Comparison of ENCODE assay signal across 18 mouse cellular contexts in the genomic region with DNA sequence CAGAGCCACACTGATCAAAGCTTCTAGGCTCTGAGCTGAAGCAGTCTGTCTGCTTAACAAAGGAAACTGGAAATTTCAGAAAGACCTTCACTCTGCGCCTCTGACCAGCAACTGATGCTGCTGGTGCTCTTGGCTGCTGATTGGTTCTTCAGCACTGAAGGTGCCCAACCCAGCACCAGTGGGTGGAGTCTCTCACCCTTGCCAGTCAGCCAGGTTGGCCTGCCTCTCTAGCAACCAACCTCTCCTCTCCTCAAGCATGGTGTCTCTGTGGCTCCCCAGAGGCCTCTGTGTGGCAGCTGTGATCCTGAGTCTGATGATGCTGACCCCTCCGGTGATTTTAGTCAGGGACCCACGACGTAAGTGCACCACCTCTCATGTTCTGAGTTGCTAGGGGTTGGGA. TPM values are rescaled to one million over a fixed set of nuclear protein-coding genes. Genes with fewer than 3 reads are reported as not detected.
DNase-seq lines count a peak whose midpoint lies in the region; ATAC-seq lines count a peak whose summit lies in the region.
"Had no signal": no experiment of that assay in that cellular context is flagged by ENCODE, and none has a peak within 500 bp of the region (broad histone marks: within the 10 kb centered on the region; RNA-seq: fewer than 3 reads in every experiment).

Gene H2-Eb2 (plus strand): TSS at position 230 of the 400 bp plus-strand sequence.

- H3K9me3 ChIP-seq in midbrain, embryonic 14.5 days (ENCODE audit: control insufficient read depth, low read length), result no peaks in the 10 kb centered on the region
- H3K9me3 ChIP-seq in midbrain, embryonic 16.5 days (replicated peaks; ENCODE audit: control insufficient read depth, low read length, poor library complexity, severe bottlenecking), result no peaks in the 10 kb centered on the region
- H3K9me3 ChIP-seq: embryonic facial prominence, embryonic 10.5 days; heart, embryonic 13.5 days; limb, embryonic 10.5 days; midbrain, embryonic 15.5 days had no signal

- no peak for ATAC-seq in CD4-positive, CD25-positive, alpha-beta regulatory T cell, adult 4 months
- no peak for ATAC-seq in midbrain, embryonic 14.5 days (ENCODE audit: low FRiP score, low TSS enrichment)
- no peak for ATAC-seq in midbrain, embryonic 16.5 days
- peak; percentile 70; the same call in 1 of the 2 replicates for ATAC-seq in monocyte, adult 5-6 weeks (replicated peaks; ENCODE audit: insufficient number of reproducible peaks, low FRiP score, low TSS enrichment, poor library complexity, severe bottlenecking)
- ATAC-seq: midbrain, embryonic 15.5 days had no signal

- H3K4me1 ChIP-seq in midbrain, embryonic 14.5 days (ENCODE audit: control insufficient read depth, insufficient read depth, low read length), result no peaks in the 10 kb centered on the region
- H3K4me1 ChIP-seq in midbrain, embryonic 16.5 days (ENCODE audit: control insufficient read depth, insufficient read depth, low read length), result no peaks in the 10 kb centered on the region
- H3K4me1 ChIP-seq: heart, embryonic 13.5 days; midbrain, embryonic 15.5 days had no signal

- H3K4me2 ChIP-seq in midbrain, embryonic 14.5 days (ENCODE audit: low read length), result no peak within 1 kb of the TSS
- H3K4me2 ChIP-seq in midbrain, embryonic 16.5 days (ENCODE audit: low read length), result no peak within 1 kb of the TSS
- H3K4me2 ChIP-seq: heart, embryonic 13.5 days; hindbrain, embryonic 14.5 days; midbrain, embryonic 15.5 days had no signal

- H3K4me3 ChIP-seq in midbrain, embryonic 14.5 days (replicated peaks; ENCODE audit: low read depth, low read length), result no peak within 1 kb of the TSS
- H3K4me3 ChIP-seq in midbrain, embryonic 16.5 days (ENCODE audit: low read depth, low read length), result no peak within 1 kb of the TSS
- H3K4me3 ChIP-seq: embryonic facial prominence, embryonic 10.5 days; heart, embryonic 13.5 days; limb, embryonic 10.5 days; midbrain, embryonic 15.5 days had no signal

- 51% methylated on average over 4 of the region's 4 CpGs for WGBS in midbrain, embryonic 14.5 days
- WGBS in midbrain, embryonic 16.5 days, result 48% methylated on average over 4 of the region's 4 CpGs

- H3K9ac ChIP-seq in midbrain, embryonic 14.5 days (replicated peaks; ENCODE audit: low read length), result no peak within 1 kb of the TSS
- H3K9ac ChIP-seq in midbrain, embryonic 16.5 days (ENCODE audit: low read depth, low read length), result no peak within 1 kb of the TSS
- H3K9ac ChIP-seq: heart, embryonic 13.5 days; hindbrain, embryonic 14.5 days; midbrain, embryonic 15.5 days had no signal

- H3K36me3 ChIP-seq in midbrain, embryonic 14.5 days (ENCODE audit: control insufficient read depth, insufficient read depth, low read length), result no peaks in the 10 kb centered on the region
- no peaks in the 10 kb centered on the region for H3K36me3 ChIP-seq in midbrain, embryonic 16.5 days (ENCODE audit: control insufficient read depth, insufficient read depth, low read length)
- H3K36me3 ChIP-seq: embryonic facial prominence, embryonic 10.5 days; heart, embryonic 13.5 days; limb, embryonic 10.5 days; midbrain, embryonic 15.5 days had no signal

- no peaks in the 10 kb centered on the region for H3K27me3 ChIP-seq in midbrain, embryonic 14.5 days (ENCODE audit: control insufficient read depth, insufficient read depth, low read length)
- H3K27me3 ChIP-seq in midbrain, embryonic 16.5 days (ENCODE audit: control insufficient read depth, insufficient read depth, low read depth, low read length), result no peaks in the 10 kb centered on the region
- H3K27me3 ChIP-seq: midbrain, embryonic 15.5 days had no signal

- DNase-seq in CD4-positive, CD25-positive, alpha-beta regulatory T cell, adult 2 months (ENCODE audit: low read depth, low spot score), result peak; percentile 40
- DNase-seq in midbrain, embryonic 14.5 days, result peak; percentile 4
- DNase-seq in thymus, postnatal 4 days, result peak; percentile 53
- no peak for DNase-seq in urinary bladder, postnatal 36 days (ENCODE audit: low spot score in 2 of 2)
- DNase-seq in c-Kit-positive CD71-positive TER-119-positive erythroid progenitor cells, embryonic 14.5 days (ENCODE audit: low spot score), result no peak
- DNase-seq: cerebellum, adult 11 months; kidney, adult 9 months had no signal

- no peak within 1 kb of the TSS for H3K27ac ChIP-seq in midbrain, embryonic 14.5 days (replicated peaks; ENCODE audit: low read depth, low read length)
- no peak within 1 kb of the TSS for H3K27ac ChIP-seq in midbrain, embryonic 16.5 days (ENCODE audit: low read length)
- H3K27ac ChIP-seq: embryonic facial prominence, embryonic 10.5 days; heart, embryonic 13.5 days; hindbrain, embryonic 14.5 days; limb, embryonic 10.5 days; midbrain, embryonic 15.5 days had no signal

RNA-seq across cellular contexts. Expression of gene H2-Eb2, which starts in this region (rescaled TPM):
- polyA plus RNA-seq in CD4-positive, CD25-positive, alpha-beta regulatory T cell, adult 4 months (2017; shearing (Covaris generic)), result under 1 TPM in 1 of 2 experiments, not detected in 1; 0.18 TPM
- polyA plus RNA-seq in midbrain, embryonic 14.5 days (2014; fragmentation: Nextera tagmentation; extraction: Ambion mirVana), result 0.16 TPM in 1 of 2 replicates, not detected in the other
- polyA plus RNA-seq in midbrain, embryonic 16.5 days (2015; fragmentation: Nextera tagmentation; extraction: Ambion mirVana), result 0.09 and 0.29 TPM in 2 replicates
- 4.9 to 11.5 TPM (median 8.6 TPM) in 3 replicates for total RNA-seq in monocyte, adult 5-6 weeks (2017)
- total RNA-seq: layer of hippocampus, postnatal 10 days; MEL had no signal
- polyA plus RNA-seq: embryonic facial prominence, embryonic 10.5 days; heart, embryonic 13.5 days; limb, embryonic 10.5 days; liver, embryonic 16.5 days had no signal

Comparison
In these comparisons a context has a peak if more than half of its experiments do, and no peak if none do; other contexts are left out.
1. Peak in DNase-seq in midbrain, embryonic 14.5 days; RNA of the gene not detected or under 1 TPM.
2. DNase-seq: peak in CD4-positive, CD25-positive, alpha-beta regulatory T cell, adult 2 months (single experiment) and thymus, postnatal 4 days (single experiment); none in urinary bladder, postnatal 36 days (0 of 2) and c-Kit-positive CD71-positive TER-119-positive erythroid progenitor cells, embryonic 14.5 days (single experiment).